Mouse (Mus musculus) mouse embryonic stem cell (cell line): Measurements from ENCODE around the gene Zhx3.

Source experiments
- in situ Hi-C, 2 experiments: fragments of 300-500 bp; cut with MboI; formaldehyde crosslinking; loops; 1 replicate in 1 of 2; 3 replicates in 1 of 2; pipeline ENCODE4 v1.14.3; 2019 to 2020; ENCODE audit warnings: low sequenced_read_pairs in 2 of 2, low pct_unique_long_range_greater_than_20kb in 1 of 2, mixed read lengths in 1 of 2; ENCODE audit not compliant: unreplicated experiment in 1 of 2

The Zhx3 gene

DNA sequence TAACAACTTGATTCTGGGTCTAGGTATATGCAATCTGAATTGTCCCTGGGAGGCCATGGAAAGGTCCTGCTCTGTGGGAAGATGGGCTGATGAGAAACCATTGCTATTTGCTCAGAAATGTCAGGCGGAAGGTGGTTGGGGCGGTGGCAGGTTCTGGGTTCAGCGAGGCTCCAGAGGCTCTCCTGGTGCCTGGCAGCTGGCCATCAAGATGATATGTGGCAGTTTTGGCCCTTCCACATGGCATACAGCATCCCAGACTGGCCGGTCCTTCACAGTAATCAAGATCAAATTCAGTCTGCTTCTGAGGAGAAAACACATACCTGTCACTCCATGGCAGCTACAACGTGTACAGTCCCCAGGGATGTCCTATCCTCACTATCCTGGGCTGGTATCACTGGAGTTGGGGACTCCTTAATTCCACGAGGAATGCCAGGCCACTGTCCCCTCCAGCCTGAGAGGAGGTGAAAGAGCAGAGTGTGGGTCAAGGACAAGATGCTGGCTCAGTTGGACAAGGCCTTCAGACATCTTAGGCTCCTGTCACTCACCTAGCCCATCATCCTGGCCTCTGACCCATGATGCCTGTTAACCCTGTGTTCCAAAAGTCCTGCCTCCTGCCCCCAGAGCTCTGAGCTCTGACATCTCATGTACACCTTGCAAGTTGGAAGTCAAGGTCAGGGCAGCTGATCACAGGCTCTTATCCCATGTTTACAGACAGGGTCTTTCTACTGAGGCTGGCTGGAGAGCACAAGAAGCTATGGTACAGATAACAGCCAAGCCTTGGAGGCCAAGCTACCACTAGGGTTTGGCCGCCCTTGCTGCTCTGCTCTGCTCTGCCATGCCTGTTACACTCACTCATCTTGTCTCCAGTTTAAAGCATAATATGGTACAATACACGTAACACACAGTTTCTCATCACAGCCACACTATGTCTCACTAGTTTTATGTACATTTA, 101.2 kb downstream of the Zhx3 start:
- in situ Hi-C loops, result no loop called here

DNA sequence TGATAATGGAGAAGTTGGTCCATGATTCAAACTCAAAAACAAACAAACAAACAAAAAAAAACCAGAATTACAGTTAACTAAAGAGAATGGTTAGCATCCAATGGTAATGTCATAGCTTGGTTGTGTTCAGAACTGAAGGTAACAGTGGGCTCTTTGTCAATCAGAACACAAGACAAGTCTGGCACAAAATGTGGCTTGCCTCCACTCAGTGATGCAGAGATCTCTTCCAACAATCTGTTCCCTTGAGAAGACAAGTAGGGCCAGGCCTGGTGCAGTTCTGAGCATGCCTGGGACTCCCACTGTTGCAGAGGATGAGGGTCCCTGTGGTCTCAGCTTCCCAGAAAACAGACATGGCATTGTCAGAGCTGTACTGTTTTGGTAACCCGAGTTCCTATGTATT, 101.9 kb downstream of the Zhx3 start:
- in situ Hi-C loops, result no loop called here

DNA sequence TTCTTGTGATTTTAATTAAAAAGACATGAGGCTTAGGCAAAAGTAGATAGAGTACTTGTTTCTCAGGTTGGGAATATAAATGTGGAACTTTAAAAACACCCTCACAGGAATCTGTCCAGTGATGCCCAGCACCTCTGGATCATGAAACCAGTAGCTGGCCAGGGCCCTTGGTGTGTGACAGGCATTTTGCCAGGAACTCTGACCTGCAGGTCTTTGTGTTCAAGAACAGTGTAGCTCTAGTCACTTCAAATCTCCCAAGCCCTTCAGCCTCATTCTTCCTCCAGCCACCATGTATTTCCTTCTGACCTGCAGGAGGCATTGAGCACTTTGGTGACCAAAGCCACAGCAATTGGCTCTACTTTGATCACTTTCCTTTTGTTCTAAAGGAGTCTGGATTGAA, 102.4 kb downstream of the Zhx3 start:
- in situ Hi-C loops, result no loop called here

DNA sequence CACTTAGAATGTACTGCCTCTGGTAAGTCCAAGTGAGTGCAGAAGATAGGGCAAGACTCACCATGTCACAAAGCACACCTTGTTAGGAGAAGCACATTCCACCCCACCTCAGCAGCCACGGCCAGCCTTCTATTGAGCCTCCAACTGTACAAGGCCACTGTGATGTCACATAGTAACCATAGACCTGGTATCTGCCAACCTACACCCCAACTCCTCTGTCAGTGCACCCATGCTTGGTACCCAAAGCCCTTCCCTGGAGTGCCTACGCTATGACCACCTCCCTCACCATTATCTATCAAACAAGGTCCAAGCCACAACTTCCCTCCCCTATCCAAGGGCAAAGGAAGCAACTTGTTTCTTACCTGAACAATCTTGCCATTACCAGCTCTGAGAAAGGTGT, 103.8 kb downstream of the Zhx3 start:
- in situ Hi-C loops, result no loop called here

DNA sequence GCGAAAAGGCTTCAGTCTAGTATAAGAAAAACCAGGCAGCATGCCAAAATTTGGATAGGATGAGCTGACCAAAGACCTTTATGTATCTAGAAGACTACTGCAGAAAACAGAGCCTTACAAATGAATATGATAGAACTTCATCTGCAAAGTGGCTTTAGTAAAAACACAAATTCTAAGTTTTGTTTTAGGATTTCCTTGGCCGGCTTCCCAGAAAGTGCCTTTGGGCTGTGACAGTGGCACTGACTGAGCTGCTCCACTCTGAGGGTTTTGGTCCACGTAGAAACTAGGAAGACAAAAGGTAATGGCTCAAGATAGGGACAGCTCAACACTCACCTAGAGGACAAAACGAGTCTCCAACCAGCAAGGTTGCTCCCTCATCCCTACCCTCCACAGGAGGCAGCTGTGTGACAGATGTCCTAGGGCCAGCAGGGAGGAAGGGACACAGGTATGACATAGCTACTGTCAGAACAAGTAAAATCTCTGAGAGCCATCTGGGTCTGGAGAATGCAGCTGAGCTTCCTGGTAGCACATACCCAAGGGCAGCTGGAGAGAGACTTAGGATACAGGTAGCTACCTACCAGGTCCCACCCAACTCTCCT, 104.6 kb downstream of the Zhx3 start:
- in situ Hi-C loops, result no loop called here

DNA sequence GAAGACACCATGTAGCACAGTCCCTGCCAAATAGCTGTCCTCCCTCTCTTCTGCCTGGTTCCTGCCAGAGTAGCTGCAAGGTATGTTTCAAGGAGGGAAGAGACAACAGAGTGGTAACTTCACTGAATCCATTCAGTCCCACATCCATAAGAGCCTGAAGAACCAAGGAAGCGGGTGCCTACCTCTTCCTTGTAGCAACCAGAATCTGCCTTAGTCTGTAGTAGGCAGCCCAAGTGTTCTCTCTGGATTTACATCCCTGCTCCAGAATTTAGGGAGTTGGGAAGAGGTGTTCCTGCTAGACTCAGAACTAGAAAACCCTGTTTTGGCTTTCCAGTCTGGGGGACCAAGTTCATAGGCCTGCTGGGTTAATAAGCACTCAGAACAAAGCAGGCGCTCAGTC, 105.6 kb downstream of the Zhx3 start:
- in situ Hi-C loops, result no loop called here

DNA sequence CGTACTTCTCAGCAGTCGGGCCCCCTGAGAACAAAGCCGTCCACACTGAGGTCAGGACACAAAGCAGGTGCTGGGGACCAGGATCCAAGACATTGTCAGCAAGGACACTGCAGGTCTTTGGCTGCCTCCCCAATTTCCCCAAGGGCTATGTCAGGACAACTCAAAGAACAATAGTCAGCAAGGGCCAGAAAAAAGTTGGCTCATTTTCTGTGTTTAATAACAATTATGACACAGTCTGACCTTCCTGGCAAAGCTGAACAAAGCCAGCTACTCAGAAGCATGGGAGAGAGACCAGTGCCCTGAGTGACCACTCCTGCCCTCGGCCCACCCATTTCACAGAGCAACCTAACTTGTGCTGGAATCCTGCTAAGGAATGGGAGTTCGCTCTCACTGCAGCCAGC, 106.4 kb downstream of the Zhx3 start:
- in situ Hi-C loops, result no loop called here

DNA sequence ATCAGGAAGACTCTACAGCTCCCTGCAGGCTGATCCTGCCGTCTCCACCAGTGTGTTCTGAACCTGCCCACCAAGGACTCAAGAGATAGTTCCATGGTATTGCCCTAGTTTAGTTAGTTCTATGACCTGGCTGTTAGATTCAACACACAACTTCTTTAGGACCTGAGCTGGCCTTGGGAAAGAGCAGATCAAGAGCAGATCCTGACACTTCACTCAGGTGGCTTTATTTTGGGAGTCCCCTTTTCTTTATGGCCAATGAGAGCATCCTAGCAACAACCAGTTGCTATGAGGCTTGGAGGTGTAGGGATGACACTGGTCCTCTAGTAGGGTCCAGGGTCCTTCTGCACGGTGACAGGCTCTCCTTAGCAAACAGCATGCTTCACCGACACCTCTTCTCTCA, 107.7 kb downstream of the Zhx3 start:
- in situ Hi-C loops, result no loop called here

DNA sequence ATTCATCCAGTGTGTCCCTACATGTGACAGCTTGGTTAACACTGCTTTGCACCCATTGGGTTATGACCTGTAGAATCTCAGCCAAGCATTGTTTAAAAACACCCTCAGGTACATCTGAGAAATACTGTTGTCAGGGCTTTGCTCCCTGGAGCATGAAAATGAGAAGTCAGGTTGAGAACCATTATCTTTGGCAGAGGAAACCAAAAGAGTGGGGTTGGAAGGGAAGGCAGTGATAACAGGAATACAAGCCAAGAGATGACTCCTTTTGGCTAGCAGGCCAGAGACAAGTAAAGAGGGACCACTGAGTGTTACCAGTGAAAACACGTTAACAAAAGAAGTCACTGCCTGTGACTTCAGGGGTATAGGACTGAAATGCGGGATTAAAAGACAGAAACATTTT, 108.4 kb downstream of the Zhx3 start:
- in situ Hi-C loops, result no loop called here

DNA sequence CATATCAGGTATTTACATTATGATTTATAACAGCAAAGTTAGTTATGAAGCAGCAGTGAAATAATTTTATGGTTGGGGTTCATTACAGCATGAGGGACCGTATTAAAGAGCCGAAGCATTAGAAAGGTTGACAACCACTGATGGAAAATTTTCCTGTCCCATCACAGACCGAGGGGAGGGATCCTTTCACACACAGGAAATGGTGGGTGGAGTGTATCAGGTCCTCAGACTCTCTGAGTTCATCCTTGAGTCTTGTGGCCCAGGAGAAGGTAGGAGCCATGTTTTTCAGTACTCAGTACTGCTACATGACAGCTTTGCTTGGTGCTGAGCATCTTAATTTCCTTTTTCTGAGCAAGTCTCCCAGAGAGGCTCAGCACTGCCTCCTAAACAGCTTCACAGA, 109.0 kb downstream of the Zhx3 start:
- in situ Hi-C loops, result no loop called here

DNA sequence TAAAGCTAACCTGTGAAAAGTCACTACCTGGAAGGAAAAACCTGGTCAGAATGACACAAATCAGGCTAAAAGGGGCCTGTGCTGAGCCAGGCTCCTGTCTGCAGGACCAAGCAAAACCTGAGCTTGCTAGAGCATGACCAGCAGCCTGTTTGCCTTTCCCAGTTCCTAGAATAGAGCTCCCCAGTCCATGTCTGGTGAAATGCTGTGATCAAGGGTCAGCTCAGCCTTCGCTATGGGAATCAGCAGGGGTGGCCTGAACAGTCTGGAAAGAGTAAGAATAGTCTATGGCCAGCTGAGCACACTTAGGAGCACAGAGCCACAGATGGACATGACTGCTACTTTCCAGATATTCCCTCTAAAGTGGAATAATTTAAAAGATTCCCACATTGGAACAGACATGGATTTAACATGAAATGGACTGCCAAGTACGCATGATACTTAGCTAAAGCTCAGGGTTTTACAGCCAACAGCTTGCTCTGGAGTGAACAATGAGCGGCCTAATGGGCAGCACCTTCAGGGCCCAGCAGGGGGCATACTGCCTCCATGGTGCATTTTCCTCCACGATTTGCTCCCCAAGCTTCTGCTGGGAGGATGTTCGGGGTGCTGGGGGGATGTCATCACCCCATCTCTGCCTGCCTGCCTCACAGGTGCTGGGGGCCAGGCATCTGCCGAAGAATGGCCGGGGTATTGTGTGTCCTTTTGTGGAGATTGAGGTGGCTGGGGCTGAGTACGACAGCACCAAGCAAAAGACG, 112.2 kb downstream of the Zhx3 start:
- in situ Hi-C loops, result no loop called here

DNA sequence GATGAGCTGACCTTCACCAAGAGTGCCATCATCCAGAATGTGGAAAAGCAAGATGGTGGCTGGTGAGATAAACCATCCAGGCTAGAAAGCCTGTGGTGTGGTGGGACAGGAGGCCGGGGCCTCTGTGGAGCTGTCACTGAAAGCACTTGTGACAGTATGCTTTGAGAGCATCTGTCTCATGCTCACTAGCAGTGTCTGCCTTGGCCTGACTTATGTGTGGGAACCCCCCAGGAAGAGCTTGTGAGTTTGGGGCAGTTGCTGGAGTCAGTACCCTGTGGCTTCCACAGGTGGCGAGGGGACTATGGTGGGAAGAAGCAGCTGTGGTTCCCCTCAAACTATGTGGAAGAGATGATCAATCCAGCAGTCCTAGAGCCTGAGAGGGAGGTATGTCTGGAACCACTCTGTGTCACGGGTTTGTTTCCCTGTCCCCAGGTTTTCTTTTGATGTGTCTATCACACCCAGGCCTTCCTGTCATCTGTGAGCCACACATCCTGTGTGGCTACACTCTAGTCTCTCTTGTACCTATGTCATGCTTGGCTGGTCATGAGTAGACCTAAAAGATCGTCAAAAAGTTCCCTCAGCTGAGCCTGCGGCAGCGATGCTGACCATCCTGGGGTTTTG, 116.1 kb downstream of the Zhx3 start:
- in situ Hi-C loops, result no loop called here

DNA sequence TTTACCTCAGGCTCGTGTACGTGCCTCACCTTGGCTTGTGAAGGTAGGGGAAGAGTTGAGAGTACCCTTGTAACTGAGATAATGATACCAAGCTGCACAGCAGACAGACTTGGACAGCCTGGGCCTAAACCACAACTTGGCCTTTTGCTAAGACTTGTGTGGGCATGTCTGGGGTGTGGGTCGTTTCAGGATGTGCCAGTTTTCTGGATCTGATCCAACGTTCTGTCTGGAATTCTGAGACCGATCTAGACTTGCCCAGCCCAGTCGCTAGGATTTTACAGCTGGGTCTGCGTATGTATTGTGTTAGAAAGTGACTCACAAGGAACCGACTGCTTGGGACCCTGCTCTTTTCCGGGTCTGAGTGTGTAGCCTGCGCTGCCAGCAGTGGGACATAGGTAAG, 125.7 kb downstream of the Zhx3 start:
- in situ Hi-C loops, result no loop called here

DNA sequence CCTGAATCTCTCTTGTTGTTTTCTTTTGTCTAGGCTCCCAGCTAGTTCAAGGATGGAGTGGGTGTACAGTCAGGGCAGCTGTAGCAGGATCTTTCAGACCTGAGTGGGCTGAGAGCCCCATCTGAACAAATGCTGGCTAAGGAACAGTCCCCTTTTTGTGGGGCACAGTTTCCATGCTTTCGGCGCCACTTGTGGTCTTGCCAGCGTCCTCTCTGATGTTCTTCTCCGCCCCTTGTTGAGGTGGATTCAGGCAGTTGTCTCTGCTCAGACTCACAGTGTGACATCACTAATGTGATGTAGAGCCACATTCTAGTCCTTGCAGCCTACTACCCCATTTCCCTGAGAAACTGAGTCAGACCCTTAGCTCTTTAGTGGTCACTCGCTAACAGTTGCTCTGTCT, 126.2 kb downstream of the Zhx3 start:
- in situ Hi-C loops, result no loop called here

DNA sequence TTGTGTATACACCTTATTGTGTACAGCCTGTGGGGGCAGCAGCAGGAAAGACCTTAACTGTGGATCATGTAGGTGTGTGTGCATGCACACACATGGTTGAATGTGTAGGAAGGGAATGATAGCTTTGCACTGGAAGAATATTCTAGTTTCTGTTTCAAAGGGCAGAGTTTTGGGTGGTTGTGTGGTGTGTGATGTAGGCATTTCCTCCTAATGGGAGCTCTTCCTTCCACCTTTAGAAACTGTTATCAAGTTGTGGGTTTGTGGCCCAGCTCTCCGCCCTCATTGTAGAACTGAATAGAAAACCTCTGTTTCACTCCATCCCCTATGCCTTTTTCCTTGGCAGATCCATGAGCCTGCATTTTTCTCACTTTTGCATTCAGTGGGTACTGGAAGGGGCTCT, 127.3 kb downstream of the Zhx3 start:
- in situ Hi-C loops, result no loop called here

DNA sequence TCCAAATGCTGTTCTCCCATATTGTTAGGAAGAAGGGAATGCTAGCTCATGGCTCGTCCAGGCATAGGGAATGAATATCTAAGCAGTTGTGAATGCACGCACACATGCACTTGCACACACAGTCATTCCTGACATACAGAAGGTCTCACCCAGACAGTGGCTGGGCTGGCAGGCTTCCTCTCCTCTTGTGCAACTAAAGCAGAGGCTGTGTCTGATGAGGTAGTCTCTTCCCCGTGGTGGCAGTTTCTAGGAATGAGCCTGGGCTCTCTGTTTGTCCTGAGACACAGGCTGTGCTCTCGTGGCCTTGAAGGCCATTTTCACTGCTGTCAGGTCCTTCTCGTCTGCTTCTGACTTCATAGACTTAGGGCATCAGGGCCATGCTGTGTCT, 128.0 kb downstream of the Zhx3 start:
- in situ Hi-C loops, result no loop called here

DNA sequence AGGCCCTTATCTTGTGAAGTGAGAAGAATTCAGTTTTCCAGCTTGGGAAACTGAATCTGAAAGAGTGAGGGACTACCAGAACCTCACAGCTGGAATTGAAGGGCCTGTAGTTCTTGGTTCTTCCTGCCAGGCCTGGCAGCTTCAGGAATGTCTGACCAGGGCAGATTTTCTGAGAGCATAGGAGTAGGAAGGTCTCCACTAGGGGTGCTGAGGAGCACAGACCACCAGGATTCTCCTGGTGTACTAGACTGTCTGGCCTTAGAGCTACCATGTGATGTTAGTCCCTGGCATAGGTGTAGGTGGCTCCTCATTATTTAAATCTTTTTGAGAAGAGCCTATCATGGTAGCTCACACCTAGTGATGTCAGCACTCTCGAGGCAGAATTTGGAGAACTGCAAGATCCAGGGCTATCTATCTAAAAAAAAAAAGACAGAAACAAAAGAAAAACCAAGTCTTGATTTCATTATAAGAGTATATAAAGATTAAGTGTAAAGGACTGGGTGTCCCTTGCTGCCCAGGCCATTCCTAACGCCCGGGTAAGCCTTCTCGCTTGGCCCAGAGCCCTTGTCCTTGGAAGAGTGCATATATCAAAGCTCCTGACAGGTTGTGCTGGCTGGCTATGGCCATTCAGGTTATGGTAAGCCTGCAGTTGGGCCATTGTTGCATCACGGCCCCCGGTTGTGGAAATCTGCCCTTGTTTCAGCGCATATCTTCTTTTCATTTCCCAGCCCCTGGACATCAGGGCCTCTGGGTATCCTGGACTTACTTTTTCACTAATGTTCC, 128.6 kb downstream of the Zhx3 start:
- in situ Hi-C loops, result no loop called here

DNA sequence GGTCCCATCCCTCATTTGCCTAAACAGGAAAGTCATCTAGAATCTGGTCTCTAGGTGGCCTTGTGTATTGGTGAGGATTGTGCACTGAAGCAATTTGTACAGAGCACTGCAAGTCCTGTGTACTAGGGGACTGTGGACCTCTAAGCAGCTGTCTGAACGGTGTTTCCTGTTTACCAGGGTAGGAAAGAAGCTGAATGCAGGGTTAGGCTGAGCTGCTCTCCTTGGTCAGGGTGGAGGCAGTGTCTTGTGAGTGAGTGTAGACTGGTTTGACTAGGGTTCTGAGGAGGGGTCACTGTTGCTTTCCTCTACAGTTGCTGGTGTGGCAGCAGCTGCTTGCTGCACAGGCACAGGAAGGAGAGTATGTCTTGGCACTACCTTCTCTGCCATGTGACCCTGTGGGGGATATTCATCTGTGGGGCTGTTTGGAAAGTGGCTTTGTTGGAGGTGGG, 130.6 kb downstream of the Zhx3 start:
- in situ Hi-C loops, result no loop called here
